Mouse (Mus musculus) stomach, postnatal 0 days (tissue): Measurements from ENCODE around the gene Ralb. TPM values are rescaled to one million over a fixed set of nuclear protein-coding genes. Genes with fewer than 3 reads are reported as not detected.

Experiments used
- ATAC-seq: fragments of 200-750 bp; cut with Nextera tagmentation; 2 replicates; pipeline ENCODE4 v1.8.0; 2017; ENCODE audit not compliant: low FRiP score, low TSS enrichment
- DNase-seq: peaks from one replicate; pipeline ENCODE4 v3.0.0-alpha.2; 2016; ENCODE audit warnings: low spot score
- H3K27ac ChIP-seq: fragments of 300-500 bp; sonication (generic); replicated peaks from 2 replicates; pipeline ENCODE4 v1.5.1; 2014; ENCODE audit warnings: mild to moderate bottlenecking, control low read depth
- H3K27me3 ChIP-seq: fragments of 300-500 bp; sonication (generic); 2 replicates; pipeline ENCODE4 v1.6.1; 2014; ENCODE audit warnings: low read length; ENCODE audit not compliant: control insufficient read depth, insufficient read depth
- H3K36me3 ChIP-seq: fragments of 300-500 bp; sonication (generic); 2 replicates; pipeline ENCODE4 v1.6.1; 2014; ENCODE audit warnings: low read length, mixed read lengths; ENCODE audit not compliant: control insufficient read depth, insufficient read depth
- H3K4me1 ChIP-seq: fragments of 300-500 bp; sonication (generic); replicated peaks from 2 replicates; pipeline ENCODE4 v1.6.1; 2014; ENCODE audit warnings: antibody characterized with exemption; ENCODE audit not compliant: control insufficient read depth, insufficient read depth
- H3K4me2 ChIP-seq: fragments of 300-500 bp; sonication (generic); replicated peaks from 2 replicates; pipeline ENCODE4 v1.6.1; 2014; ENCODE audit warnings: low read depth, mild to moderate bottlenecking, control low read depth, moderate library complexity
- H3K4me3 ChIP-seq: fragments of 300-500 bp; sonication (generic); 2 replicates; pipeline ENCODE4 v1.5.1; 2014; ENCODE audit warnings: low read depth, low read length, control low read depth
- H3K9ac ChIP-seq: fragments of 300-500 bp; sonication (generic); 2 replicates; pipeline ENCODE4 v1.6.1; 2014; ENCODE audit warnings: mild to moderate bottlenecking, low read length, control low read depth, mixed read lengths
- H3K9me3 ChIP-seq: fragments of 300-500 bp; sonication (generic); 2 replicates; pipeline ENCODE4 v1.6.1; 2016; ENCODE audit warnings: low read length; ENCODE audit not compliant: control insufficient read depth
- CTCF ChIP-seq: IDR thresholded peaks from 2 replicates; pipeline ENCODE4 v1.5.1; 2016; ENCODE audit warnings: antibody characterized with exemption, low read depth, mild to moderate bottlenecking, moderate library complexity
- EP300 ChIP-seq: optimal IDR thresholded peaks from 2 replicates; pipeline ENCODE3; 2016; ENCODE audit warnings: antibody characterized with exemption
- WGBS: fragments of 180-500 bp; shearing (Covaris S2); extraction: QIAGEN DNeasy Blood & Tissue Kit; methylation state at CpG from one replicate; pipeline ENCODE4 v1.1.7; 2014; 5-methylcytosine and 5-hydroxymethylcytosine counted together
- polyA plus RNA-seq: library from polyadenylated mRNA; unstranded; fragments of >200 nt; fragmentation: Nextera tagmentation; extraction: Ambion mirVana; gene quantifications from 2 replicates; pipeline ENCODE4 v1.2.1, GENCODE M21; 2015

Ralb gene
- polyA plus RNA-seq, 1 experiment from 2014 or later: 102 TPM

DNA sequence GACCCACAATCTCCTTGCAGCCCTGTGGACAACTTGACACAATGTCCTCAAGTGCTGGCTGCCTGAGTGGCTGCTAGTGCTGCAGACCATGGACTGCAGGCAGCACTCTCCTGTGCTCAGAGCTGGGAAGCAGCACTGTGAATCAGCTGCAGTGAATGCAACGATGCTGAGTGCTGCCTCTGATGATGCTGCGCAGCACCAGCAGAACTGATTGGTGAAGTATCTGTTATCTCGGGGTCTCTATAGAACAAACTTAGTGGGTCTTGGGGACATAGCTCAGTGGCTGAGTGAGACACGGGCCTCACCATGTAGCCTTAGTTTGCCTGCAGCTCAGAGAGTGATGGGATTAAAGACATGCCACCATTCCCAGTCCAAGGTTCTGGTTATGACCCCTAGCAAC lies 41.1 kb upstream of the Ralb start:
- DNase-seq: no peak
- no peak overlapping the region for H3K4me2 ChIP-seq
- H3K27me3 ChIP-seq: no peaks in the 10 kb centered on the region
- H3K9me3 ChIP-seq: no peaks in the 10 kb centered on the region
- no peak for ATAC-seq
- no peak overlapping the region for H3K9ac ChIP-seq
- no peak overlapping the region for H3K4me3 ChIP-seq
- H3K4me1 ChIP-seq: no peaks in the 10 kb centered on the region
- WGBS: 84% methylated on average over 4 of the region's 4 CpGs
- TF ChIP-seq CTCF: no peak
- no peak for TF ChIP-seq EP300
- no peak overlapping the region for H3K27ac ChIP-seq
- H3K36me3 ChIP-seq: no peaks in the 10 kb centered on the region

DNA sequence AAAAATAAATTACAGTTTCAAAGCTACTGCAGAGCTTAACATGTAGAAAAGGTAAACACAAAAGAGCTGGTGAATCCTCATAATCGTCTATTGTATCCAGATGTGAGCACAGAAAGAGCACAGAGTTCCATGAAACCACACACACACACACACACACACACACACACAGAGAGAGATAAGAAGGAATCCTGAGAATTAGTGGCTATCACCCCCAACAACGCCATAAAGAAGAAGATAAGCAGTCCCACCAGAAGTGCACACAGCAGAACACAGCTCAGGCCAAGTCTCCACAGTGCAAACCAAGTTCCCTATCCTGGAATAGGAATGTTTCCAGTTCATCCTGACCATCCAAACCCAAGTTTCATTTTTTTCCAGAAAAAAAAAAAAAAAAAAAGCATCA lies 40.6 kb upstream of the Ralb start:
- no peak for TF ChIP-seq EP300
- Histone ChIP-seq H3K27me3 (no peaks in the 10 kb centered on the region), H3K4me1 (no peaks in the 10 kb centered on the region), H3K9me3 (no peaks in the 10 kb centered on the region), H3K4me2 (no peak overlapping the region), H3K9ac (no peak overlapping the region), H3K4me3 (no peak overlapping the region), H3K27ac (no peak overlapping the region), H3K36me3 (no peaks in the 10 kb centered on the region)
- no peak for ATAC-seq
- WGBS: 51% methylated on average over 2 of the region's 2 CpGs
- no peak for DNase-seq

DNA sequence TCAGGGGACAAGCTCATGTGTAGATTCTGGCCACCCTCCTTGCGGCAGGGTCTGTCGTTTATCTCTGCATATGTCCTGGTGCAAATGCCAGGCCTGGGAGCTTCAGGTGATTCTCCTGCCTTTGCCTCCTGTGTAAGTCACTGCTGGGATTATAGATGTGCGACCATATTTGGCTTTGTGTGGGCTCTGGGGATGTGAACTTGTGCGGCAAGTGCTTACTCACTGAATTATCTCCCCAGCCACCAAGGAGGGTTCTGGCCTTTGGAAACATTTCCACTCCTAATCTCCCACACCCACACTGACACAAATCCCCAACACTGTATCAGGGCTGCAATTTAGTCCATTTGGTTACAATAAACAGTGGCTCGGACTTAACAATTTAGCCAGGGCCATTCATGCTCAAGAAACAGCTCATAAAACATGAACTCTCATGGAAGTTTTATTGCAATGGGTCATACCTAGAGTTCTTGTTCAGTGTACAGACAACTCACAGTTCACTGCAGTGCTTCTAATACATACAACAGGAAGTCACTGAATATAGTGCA lies 40.1 kb upstream of the Ralb start:
- H3K4me1 ChIP-seq: no peaks in the 10 kb centered on the region
- TF ChIP-seq EP300 (no peak), CTCF (no peak)
- WGBS: 69% methylated on average over 5 of the region's 5 CpGs
- H3K4me2 ChIP-seq: no peak overlapping the region
- no peaks in the 10 kb centered on the region for H3K9me3 ChIP-seq
- no peak overlapping the region for H3K4me3 ChIP-seq
- DNase-seq (no peak), ATAC-seq (no peak)
- no peaks in the 10 kb centered on the region for H3K27me3 ChIP-seq
- H3K9ac ChIP-seq: no peak overlapping the region
- no peaks in the 10 kb centered on the region for H3K36me3 ChIP-seq
- H3K27ac ChIP-seq: no peak overlapping the region

DNA sequence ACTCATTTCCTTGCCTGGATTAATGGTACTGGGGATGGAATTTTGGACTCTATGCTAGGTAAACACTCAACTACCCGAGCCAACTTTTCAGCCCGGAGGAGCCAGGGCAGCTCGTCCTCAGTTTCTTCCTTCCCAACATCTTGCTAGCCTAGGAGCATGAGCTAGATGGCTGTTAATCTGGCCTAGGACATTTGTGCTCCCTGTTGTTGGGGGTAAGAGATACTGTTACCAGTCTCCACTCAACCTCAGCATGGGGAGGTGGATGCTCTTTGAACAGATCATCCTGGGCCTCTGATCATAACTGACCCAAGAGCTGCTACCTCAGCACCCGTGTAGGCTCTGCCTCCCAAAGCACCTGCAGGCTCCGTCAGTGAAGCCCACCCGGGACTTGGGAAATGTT lies 38.7 kb upstream of the Ralb start:
- no peak for DNase-seq
- H3K27me3 ChIP-seq: no peaks in the 10 kb centered on the region

DNA sequence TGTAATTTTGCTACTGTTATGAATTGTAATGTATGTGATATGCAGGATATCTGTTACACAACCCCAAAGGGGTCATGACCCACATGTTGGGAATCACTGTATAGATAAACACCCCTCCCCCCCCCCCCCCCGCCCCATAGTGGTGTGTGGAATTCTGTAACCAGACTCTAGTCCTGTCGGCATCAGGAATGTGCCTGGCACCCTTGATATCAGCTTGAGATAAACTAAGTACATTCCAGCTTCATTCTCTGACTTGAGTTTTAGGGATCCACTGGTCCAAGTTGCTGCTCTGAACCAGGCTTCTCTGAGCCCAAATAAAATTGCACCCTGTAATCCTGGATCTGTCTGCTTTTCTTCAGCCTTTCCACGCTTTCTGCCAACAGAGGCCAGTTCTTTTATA lies 37.0 kb upstream of the Ralb start:
- Histone ChIP-seq H3K9me3 (no peaks in the 10 kb centered on the region), H3K4me3 (no peak overlapping the region), H3K4me2 (no peak overlapping the region), H3K4me1 (no peaks in the 10 kb centered on the region), H3K27ac (no peak overlapping the region), H3K36me3 (no peaks in the 10 kb centered on the region), H3K27me3 (no peaks in the 10 kb centered on the region), H3K9ac (no peak overlapping the region)
- TF ChIP-seq CTCF (no peak), EP300 (no peak)
- DNase-seq: no peak
- 47% methylated on average over 2 of the region's 3 CpGs for WGBS
- no peak for ATAC-seq

More for the DNA sequence above, 38.7 kb upstream of the Ralb start:
- Histone ChIP-seq H3K9ac (no peak overlapping the region), H3K27ac (no peak overlapping the region), H3K36me3 (no peaks in the 10 kb centered on the region), H3K4me1 (no peaks in the 10 kb centered on the region), H3K4me3 (no peak overlapping the region), H3K4me2 (no peak overlapping the region), H3K9me3 (no peaks in the 10 kb centered on the region)
- no peak for ATAC-seq
- no peak for TF ChIP-seq EP300
- TF ChIP-seq CTCF: no peak
- WGBS: 62% methylated on average over 6 of the region's 6 CpGs

DNA sequence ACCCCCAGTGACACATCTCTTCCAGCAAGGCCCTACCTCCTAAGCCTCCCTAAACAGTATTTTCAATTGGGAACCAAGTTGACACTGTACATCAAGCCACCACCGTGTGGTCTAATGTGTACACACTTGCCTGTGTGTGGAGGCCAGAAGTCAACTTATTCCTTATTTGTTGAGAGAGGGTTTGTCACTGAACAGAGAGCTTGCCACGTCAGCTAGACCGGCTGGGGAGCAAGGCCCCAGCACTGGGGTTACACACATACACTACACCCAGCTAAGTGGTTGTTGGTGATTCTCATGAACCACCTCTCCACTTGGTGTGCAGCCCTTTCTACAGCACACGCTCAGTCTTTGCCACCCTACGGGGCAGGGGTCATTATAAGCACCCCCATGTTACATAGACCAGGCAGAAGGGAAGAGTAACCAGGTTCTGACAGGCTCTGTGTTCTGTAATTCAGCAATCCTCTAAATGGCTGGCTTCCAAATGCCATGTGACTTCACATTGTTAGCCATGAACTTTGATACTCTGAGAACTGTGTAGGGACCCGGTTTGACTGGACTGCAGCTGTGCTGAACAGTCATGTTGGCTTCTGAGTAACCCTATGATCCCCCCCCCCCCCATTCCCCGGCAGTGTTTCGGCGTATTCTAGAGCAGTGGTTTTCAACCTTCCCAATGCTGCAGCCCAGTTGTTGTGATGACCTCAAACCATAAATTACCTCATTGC lies 36.4 kb upstream of the Ralb start:
- H3K9me3 ChIP-seq: no peaks in the 10 kb centered on the region
- H3K4me2 ChIP-seq: no peak overlapping the region

More for the DNA sequence above, 36.4 kb upstream of the Ralb start:
- no peaks in the 10 kb centered on the region for H3K27me3 ChIP-seq
- TF ChIP-seq EP300 (no peak), CTCF (no peak)
- DNase-seq (peak; percentile 70), ATAC-seq (peak; percentile 89)
- H3K9ac ChIP-seq: no peak overlapping the region
- H3K4me3 ChIP-seq: no peak overlapping the region
- WGBS: 49% methylated on average over 9 of the region's 9 CpGs
- H3K27ac ChIP-seq: peak overlapping the region; percentile 82
- no peaks in the 10 kb centered on the region for H3K4me1 ChIP-seq
- H3K36me3 ChIP-seq: no peaks in the 10 kb centered on the region
